Comparison of ENCODE assay signal across 15 mouse cellular contexts in the genomic region with DNA sequence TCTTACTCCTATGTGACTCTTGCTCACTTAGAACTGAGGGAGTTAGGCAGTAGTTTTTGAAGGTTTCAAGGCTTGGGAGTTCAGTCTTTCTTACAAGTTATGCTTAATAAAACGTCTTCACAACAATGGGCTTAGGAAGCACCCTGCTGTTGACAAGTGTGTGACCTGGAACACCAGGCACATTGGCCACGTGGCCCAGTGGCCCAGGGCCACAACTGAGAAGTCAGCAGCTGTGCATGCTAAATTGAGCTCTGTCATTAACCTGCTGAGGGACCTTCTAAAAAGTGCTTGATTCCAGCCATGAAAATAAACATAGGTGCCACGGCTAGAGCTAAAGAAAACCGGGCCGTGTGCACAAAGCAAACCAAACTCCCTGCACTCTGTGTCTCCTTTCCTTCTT. TPM values are rescaled to one million over a fixed set of nuclear protein-coding genes. Genes with fewer than 3 reads are reported as not detected.
DNase-seq lines count a peak whose midpoint lies in the region; ATAC-seq and TF ChIP-seq lines count a peak whose summit lies in the region.
"Had no signal": no experiment of that assay in that cellular context is flagged by ENCODE, and none has a peak within 500 bp of the region (broad histone marks: within the 10 kb centered on the region; RNA-seq: fewer than 3 reads in every experiment).

No protein-coding gene starts in this region.

- intact Hi-C loops in heart, postnatal 14 days (cut with DNase I) = no loop called here

- H3K4me3 ChIP-seq in heart, embryonic 10.5 days = no peak overlapping the region
- H3K4me3 ChIP-seq in liver, postnatal 0 days (ENCODE audit: low read depth, low read length) = no peak overlapping the region
- no peak overlapping the region for H3K4me3 ChIP-seq in liver, embryonic 11.5 days (ENCODE audit: low read depth, low read length)
- H3K4me3 ChIP-seq in stomach, embryonic 16.5 days (replicated peaks; ENCODE audit: low read length) = no peak overlapping the region
- H3K4me3 ChIP-seq in hindbrain, embryonic 13.5 days = no peak overlapping the region
- H3K4me3 ChIP-seq: heart, embryonic 15.5 days; hindbrain, embryonic 15.5 days; neural tube, embryonic 13.5 days had no signal

- H3K4me2 ChIP-seq in liver, postnatal 0 days (ENCODE audit: low read depth, low read length) = no peak overlapping the region
- H3K4me2 ChIP-seq in liver, embryonic 11.5 days = no peak overlapping the region
- no peak overlapping the region for H3K4me2 ChIP-seq in stomach, embryonic 16.5 days (ENCODE audit: low read depth, low read length)
- no peak overlapping the region for H3K4me2 ChIP-seq in hindbrain, embryonic 13.5 days
- H3K4me2 ChIP-seq: heart, embryonic 15.5 days; hindbrain, embryonic 15.5 days; neural tube, embryonic 13.5 days had no signal

- no peak for TF ChIP-seq EP300 in liver, postnatal 0 days (IDR thresholded peaks at IDR 0.05; ENCODE audit: low read depth)

- DNase-seq in heart, adult 8-10 months (ENCODE audit: low spot score) = peak; percentile 21
- no peak for DNase-seq in heart, embryonic 10.5 days (ENCODE audit: low spot score)
- no peak for DNase-seq in liver, postnatal 0 days
- DNase-seq in liver, embryonic 11.5 days (ENCODE audit: low spot score) = no peak
- peak; percentile 20 to 37 for DNase-seq in heart, postnatal 14 days
- DNase-seq: cerebellum, adult 11 months; layer of hippocampus, postnatal 36 days; right cerebral cortex, postnatal 4 days had no signal

- no peak for TF ChIP-seq CTCF in liver, postnatal 0 days (IDR thresholded peaks at IDR 0.05; ENCODE audit: low read depth)

- peaks cover 2% of the 10 kb centered on the region; the same call in 1 of the 2 replicates for H3K4me1 ChIP-seq in heart, embryonic 10.5 days
- H3K4me1 ChIP-seq in liver, postnatal 0 days (ENCODE audit: insufficient read depth) = 0 out of 2 replicates have a peak, but pooled peaks cover 10% of the 10 kb centered on the region
- peaks cover 10% of the 10 kb centered on the region; the same call in 1 of the 2 replicates for H3K4me1 ChIP-seq in liver, embryonic 11.5 days (replicated peaks; ENCODE audit: control insufficient read depth, insufficient read depth, low read length)
- peaks cover 15% of the 10 kb centered on the region for H3K4me1 ChIP-seq in stomach, embryonic 16.5 days (ENCODE audit: control insufficient read depth, insufficient read depth, low read length)
- H3K4me1 ChIP-seq in hindbrain, embryonic 13.5 days (replicated peaks) = 0 out of 2 replicates have a peak, but pooled peaks cover under 1% of the 10 kb centered on the region
- H3K4me1 ChIP-seq: heart, embryonic 15.5 days; hindbrain, embryonic 15.5 days; neural tube, embryonic 13.5 days had no signal

- H3K36me3 ChIP-seq in heart, embryonic 10.5 days = no peaks in the 10 kb centered on the region
- H3K36me3 ChIP-seq in liver, postnatal 0 days (replicated peaks; ENCODE audit: insufficient read depth, low read length) = no peaks in the 10 kb centered on the region
- H3K36me3 ChIP-seq in liver, embryonic 11.5 days (ENCODE audit: control insufficient read depth, insufficient read depth, low read length) = no peaks in the 10 kb centered on the region
- no peaks in the 10 kb centered on the region for H3K36me3 ChIP-seq in stomach, embryonic 16.5 days (ENCODE audit: control insufficient read depth, insufficient read depth, low read length)
- H3K36me3 ChIP-seq in hindbrain, embryonic 13.5 days = no peaks in the 10 kb centered on the region
- H3K36me3 ChIP-seq: heart, embryonic 15.5 days; hindbrain, embryonic 15.5 days; neural tube, embryonic 13.5 days had no signal

- no peak overlapping the region for H3K27ac ChIP-seq in heart, embryonic 10.5 days
- no peak overlapping the region for H3K27ac ChIP-seq in liver, postnatal 0 days (ENCODE audit: low read depth)
- no peak overlapping the region for H3K27ac ChIP-seq in liver, embryonic 11.5 days (ENCODE audit: low read depth, low read length)
- H3K27ac ChIP-seq in stomach, embryonic 16.5 days (ENCODE audit: low read length) = 0 out of 2 replicates have a peak overlapping the region, but pooled peaks have one; percentile 37
- no peak overlapping the region for H3K27ac ChIP-seq in hindbrain, embryonic 13.5 days
- H3K27ac ChIP-seq: heart, embryonic 15.5 days; hindbrain, embryonic 15.5 days; liver, embryonic 14.5 days; neural tube, embryonic 13.5 days had no signal

- no peaks in the 10 kb centered on the region for H3K9me3 ChIP-seq in heart, embryonic 10.5 days
- no peaks in the 10 kb centered on the region for H3K9me3 ChIP-seq in liver, postnatal 0 days (ENCODE audit: low read length)
- no peaks in the 10 kb centered on the region for H3K9me3 ChIP-seq in liver, embryonic 11.5 days (ENCODE audit: control insufficient read depth, low read length)
- no peaks in the 10 kb centered on the region for H3K9me3 ChIP-seq in stomach, embryonic 16.5 days (replicated peaks; ENCODE audit: control insufficient read depth, low read length)
- H3K9me3 ChIP-seq in hindbrain, embryonic 13.5 days = no peaks in the 10 kb centered on the region
- H3K9me3 ChIP-seq: heart, embryonic 15.5 days; hindbrain, embryonic 15.5 days; neural tube, embryonic 13.5 days had no signal

- ATAC-seq in liver, postnatal 0 days = peak; percentile 64
- no peak for ATAC-seq in liver, embryonic 11.5 days (replicated peaks; ENCODE audit: low FRiP score)
- ATAC-seq in stomach, embryonic 16.5 days (ENCODE audit: insufficient read depth, low FRiP score) = peak; percentile 55; the same call in 1 of the 2 replicates
- no peak for ATAC-seq in hindbrain, embryonic 13.5 days (ENCODE audit: low FRiP score)

- no peak overlapping the region for H3K9ac ChIP-seq in liver, postnatal 0 days (replicated peaks)
- H3K9ac ChIP-seq in liver, embryonic 11.5 days (ENCODE audit: low read depth, low read length) = no peak overlapping the region
- H3K9ac ChIP-seq in stomach, embryonic 16.5 days (ENCODE audit: low read length) = no peak overlapping the region
- H3K9ac ChIP-seq in hindbrain, embryonic 13.5 days = no peak overlapping the region
- H3K9ac ChIP-seq: heart, embryonic 15.5 days; hindbrain, embryonic 15.5 days; liver, embryonic 14.5 days; neural tube, embryonic 13.5 days had no signal

- H3K27me3 ChIP-seq in heart, embryonic 10.5 days (ENCODE audit: insufficient read depth, poor library complexity, severe bottlenecking) = 0 out of 2 replicates have a peak, but pooled peaks cover under 1% of the 10 kb centered on the region
- H3K27me3 ChIP-seq in liver, postnatal 0 days (ENCODE audit: insufficient read depth, low read length) = no peaks in the 10 kb centered on the region
- H3K27me3 ChIP-seq in liver, embryonic 11.5 days (replicated peaks; ENCODE audit: control insufficient read depth, insufficient read depth, low read length) = no peaks in the 10 kb centered on the region
- H3K27me3 ChIP-seq in stomach, embryonic 16.5 days (ENCODE audit: control insufficient read depth, insufficient read depth, low read length) = no peaks in the 10 kb centered on the region
- H3K27me3 ChIP-seq in hindbrain, embryonic 13.5 days = peaks cover 3% of the 10 kb centered on the region; the same call in 1 of the 2 replicates
- H3K27me3 ChIP-seq: heart, embryonic 15.5 days; hindbrain, embryonic 15.5 days; neural tube, embryonic 13.5 days had no signal

- WGBS in heart, embryonic 10.5 days = 57% methylated on average over 5 of the region's 5 CpGs
- WGBS in liver, postnatal 0 days (ENCODE audit: insufficient replicate concordance) = 60% methylated on average over 5 of the region's 5 CpGs
- 71% methylated on average over 5 of the region's 5 CpGs for WGBS in liver, embryonic 11.5 days
- WGBS in stomach, embryonic 16.5 days = 39% methylated on average over 5 of the region's 5 CpGs
- 48% methylated on average over 5 of the region's 5 CpGs for WGBS in hindbrain, embryonic 13.5 days

RNA-seq across cellular contexts. Expression of gene Cldn10, which starts 51.7 kb away (rescaled TPM):
- under 1 TPM in 2 of 4 experiments, not detected in 2; 0.16 to 0.23 TPM for total RNA-seq in heart, adult 8-10 months (2022)
- 0.15 and 0.70 TPM in 2 replicates for polyA plus RNA-seq in heart, embryonic 10.5 days (2016; fragmentation: Nextera tagmentation; extraction: Ambion mirVana)
- 0.32 and 0.61 TPM in 2 replicates for polyA plus RNA-seq in liver, postnatal 0 days (2015; fragmentation: Nextera tagmentation; extraction: Ambion mirVana)
- 0.30 and 0.47 TPM in 2 replicates for polyA plus RNA-seq in liver, embryonic 11.5 days (2014; fragmentation: Nextera tagmentation; extraction: Ambion mirVana)
- under 1 TPM; 0.29 to 0.41 TPM for total RNA-seq in heart, postnatal 14 days (2021)
- 52.0 and 60.4 TPM in 2 replicates for polyA plus RNA-seq in stomach, embryonic 16.5 days (2015; fragmentation: Nextera tagmentation; extraction: Ambion mirVana)
- polyA plus RNA-seq in hindbrain, embryonic 13.5 days (2015; fragmentation: Nextera tagmentation; extraction: Ambion mirVana) = 0.65 and 1.5 TPM in 2 replicates
- polyA plus RNA-seq: C2C12 had no signal

Comparison
In these comparisons a context has a peak if more than half of its experiments do, and no peak if none do; other contexts are left out.
1. DNase-seq: peak in heart, adult 8-10 months (single experiment) and heart, postnatal 14 days (2 of 2); none in heart, embryonic 10.5 days (single experiment), liver, postnatal 0 days (single experiment) and liver, embryonic 11.5 days (single experiment).
2. ATAC-seq: peak in liver, postnatal 0 days (single experiment) and stomach, embryonic 16.5 days (single experiment); none in liver, embryonic 11.5 days (single experiment) and hindbrain, embryonic 13.5 days (single experiment).
3. RNA of gene Cldn10, which starts 51.7 kb away (polyA plus RNA-seq): 52.0 to 60.4 TPM in stomach, embryonic 16.5 days; 0.65 to 1.5 TPM in hindbrain, embryonic 13.5 days, 0.15 to 0.70 TPM in heart, embryonic 10.5 days, 0.32 to 0.61 TPM in liver, postnatal 0 days and 0.30 to 0.47 TPM in liver, embryonic 11.5 days; every median in the first group is over 10 times any median in the second.